Mouse (Mus musculus) bone marrow macrophage, adult 2 months (primary cell): ENCODE data around the gene Acvr1.

ENCODE experiments used
- CTCF ChIP-seq: IDR thresholded peaks from 2 replicates; pipeline ENCODE4 v1.5.1; 2012; ENCODE audit warnings: low read depth, mild to moderate bottlenecking, low read length, moderate library complexity
- POLR2A ChIP-seq: IDR thresholded peaks from 2 replicates; pipeline ENCODE4 v1.6.1; 2012; ENCODE audit warnings: mild to moderate bottlenecking, low read depth, low read length, borderline replicate concordance

DNA sequence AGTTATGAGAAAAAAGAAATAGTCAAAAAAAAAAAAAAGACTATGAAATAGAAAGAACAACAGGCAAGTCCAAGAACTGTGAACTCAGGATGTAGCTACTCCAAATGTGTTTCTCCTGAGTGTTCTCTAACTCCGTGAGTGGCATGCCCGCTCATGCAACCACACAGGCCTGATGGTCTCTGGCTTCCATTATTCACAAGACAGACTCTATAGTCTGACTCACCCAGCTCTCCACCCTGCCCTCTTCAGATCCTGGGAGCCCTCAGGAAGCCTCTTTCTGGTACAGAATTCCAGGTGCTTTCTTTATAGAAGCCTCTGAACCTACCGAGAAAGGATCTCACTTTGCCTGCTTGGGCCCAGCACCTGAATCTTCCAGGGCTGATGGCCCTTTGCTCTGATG lies 81.3 kb downstream of the Acvr1 start:
- TF ChIP-seq POLR2A (no peak), CTCF (no peak)
